Mouse (Mus musculus) left cerebral cortex, adult 9 months (tissue): ENCODE measurements around the gene Golga5.

ENCODE experiments used
- DNase-seq, 2 experiments: peaks; one replicate each; pipeline ENCODE4 v3.0.0; 2022; ENCODE audit warnings: low spot score in 2 of 2

Gene Golga5

DNA sequence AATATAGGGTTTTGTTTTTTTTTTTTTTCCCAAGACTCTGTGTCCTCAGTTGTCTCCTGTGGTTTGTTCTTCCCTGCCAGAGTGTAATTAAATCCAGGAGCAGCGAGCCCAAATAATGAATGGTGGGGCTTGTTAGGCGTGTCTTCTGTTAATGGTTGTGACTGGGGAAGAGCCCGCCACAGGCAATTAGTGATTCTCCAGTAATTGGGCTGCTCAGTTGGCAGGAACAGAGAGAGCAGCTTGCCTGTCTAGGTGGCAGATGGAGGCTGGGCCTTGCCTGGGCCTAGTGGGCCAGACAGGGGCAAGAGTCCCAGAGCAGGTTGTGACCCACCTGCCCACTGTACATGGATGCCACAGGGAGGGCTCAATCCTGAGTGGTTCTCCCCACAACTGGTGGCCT lies 42.4 kb downstream of the Golga5 start:
- peak in 1 of 2 experiments; percentile 32 for DNase-seq

DNA sequence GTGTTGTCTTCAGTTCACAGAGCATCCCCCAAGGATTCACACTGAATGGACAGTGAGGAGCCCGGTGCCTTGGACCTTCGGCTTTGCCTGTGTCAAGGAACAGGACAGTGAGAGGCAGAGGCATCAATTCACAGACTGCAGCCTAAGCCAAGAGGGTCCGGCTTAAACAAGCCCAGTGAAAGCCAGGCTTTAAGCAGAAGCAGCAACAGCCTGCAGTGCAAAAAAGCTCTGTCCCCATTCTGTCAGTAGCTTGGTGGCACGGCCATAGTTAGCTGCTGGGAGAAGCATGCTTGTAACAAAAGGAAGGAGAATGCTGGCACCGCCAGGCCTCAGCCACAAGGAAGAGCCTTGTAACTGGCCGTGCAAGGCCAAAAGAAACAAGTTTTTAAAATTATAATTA lies 45.2 kb downstream of the Golga5 start:
- no peak for DNase-seq

DNA sequence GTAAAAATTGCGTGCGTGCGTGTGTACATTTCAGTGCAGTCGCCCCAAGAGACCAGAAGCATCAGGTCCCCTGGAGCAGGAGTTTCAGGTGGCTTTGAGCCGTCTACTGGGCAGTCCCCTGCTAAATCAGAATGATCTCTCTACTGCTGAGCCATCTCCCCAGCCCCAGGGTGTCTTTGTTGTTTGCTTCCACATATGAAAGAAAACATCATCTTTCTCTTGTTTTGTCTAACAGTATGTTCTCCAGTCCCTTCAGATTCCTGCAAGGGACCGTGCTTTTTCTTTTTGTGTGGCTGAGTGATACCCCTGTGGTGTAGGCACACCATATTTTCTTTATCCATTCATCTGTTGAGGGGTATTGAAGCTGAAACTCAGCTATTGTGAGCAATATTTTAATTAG lies 45.8 kb downstream of the Golga5 start:
- no peak for DNase-seq

DNA sequence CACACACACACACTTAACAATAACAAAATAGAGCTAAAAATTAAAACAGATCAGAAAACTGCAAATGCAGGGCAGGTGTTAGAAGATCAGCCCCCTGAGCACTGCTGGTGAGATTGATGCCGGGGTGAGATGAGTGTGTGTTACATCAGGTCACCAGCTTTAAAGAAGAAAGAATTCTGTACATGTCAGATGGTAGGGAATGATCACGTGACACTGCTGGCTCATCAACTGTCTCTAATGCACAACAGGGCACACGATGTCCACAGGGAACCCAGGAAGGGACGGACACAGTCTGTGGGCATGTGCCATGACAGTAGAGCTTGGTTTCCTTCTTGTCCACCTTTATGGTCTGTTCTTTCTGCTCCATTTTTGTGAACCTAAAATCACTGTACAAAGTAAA lies 47.2 kb downstream of the Golga5 start:
- no peak for DNase-seq

DNA sequence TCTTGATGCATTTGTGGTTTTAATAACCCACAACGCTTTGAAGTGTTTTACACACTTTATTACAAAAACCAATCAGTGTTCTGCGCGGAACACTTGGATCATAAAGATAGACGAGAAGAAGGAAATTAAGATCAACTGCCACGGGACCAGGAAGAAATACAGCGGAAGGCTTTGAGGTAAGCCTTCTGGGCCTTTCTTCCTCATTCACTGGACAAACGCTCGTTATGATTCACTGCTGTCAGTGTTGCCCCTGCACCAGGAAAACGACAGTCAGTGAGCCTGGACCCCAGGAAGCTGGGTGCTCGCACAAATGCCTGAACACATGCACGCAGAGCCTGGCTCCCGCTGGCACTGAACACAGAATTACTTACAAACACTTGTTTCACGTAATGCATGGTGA lies 48.7 kb downstream of the Golga5 start:
- DNase-seq, result no peak

GRCm38 (mm10) chr12:102519929-102520720 lies 51.2 kb downstream of the Golga5 start:
- no peak for DNase-seq

DNA sequence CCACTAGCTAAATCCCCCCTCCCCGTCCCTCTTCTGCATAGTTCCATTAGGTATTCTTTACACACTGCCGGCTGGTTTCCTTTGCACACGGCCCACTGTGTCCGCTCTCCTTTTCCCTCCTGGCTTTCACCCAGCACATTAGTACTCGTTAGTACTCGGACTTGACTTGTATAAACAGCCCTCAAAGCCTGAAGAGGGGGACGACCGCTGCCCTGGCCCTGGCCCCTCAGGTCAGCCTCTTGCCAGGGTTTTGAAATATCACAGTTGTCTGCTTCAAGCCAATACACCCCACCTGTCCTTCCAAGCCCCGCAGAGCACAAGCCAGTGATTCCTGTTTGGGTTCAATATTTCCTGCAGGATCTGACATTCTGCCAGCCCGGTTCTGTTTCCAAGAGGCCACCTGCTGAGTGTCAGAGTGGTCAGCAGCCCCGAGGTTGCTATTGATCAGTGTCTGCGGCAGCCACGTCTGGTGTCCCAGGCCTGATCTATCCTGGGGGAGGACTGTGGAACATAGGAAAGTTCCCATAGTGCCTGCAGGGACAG lies 52.9 kb downstream of the Golga5 start:
- no peak for DNase-seq

DNA sequence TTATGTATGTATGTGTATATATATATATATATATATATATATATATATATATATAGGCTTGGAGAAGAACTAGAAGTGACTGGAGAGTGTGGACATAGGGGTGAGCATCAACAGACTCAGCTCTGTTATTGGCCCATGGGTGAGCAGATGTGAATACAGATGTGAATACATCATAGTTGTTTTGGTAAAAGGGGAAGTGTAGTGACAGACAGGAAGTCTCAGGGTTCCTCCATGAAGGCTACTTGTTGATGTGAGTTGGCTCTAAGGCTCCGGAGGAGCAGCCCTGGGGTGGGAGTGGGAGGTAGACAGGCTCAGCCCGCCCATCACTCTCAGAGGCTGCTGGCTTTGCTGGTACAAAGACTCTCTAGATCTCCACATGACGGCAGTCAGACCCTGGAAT lies 55.3 kb downstream of the Golga5 start:
- DNase-seq, result no peak

- no peak for DNase-seq
Observed at GRCm38 (mm10) chr12:102524760-102525159, 55.8 kb downstream of the Golga5 start.

DNA sequence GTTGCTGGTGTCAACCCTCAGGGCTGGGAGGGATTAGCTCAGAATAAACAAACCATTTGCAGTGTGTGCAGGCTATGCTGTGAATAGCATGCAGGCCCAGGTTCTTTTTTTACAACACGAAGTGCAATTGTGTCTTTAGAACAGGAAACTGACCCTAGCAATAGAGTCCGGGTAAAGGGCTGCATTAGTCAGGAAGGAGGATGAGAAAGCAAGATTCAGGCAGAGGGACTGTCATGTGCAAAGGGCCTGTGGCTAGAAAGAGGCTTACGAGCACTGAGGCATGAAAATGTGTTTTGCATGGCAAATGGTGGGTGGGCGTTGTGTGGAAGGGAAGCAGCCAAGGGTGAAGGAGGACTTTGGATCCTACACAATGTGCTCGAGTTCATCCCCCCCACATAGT lies 59.1 kb downstream of the Golga5 start:
- DNase-seq, result no peak

DNA sequence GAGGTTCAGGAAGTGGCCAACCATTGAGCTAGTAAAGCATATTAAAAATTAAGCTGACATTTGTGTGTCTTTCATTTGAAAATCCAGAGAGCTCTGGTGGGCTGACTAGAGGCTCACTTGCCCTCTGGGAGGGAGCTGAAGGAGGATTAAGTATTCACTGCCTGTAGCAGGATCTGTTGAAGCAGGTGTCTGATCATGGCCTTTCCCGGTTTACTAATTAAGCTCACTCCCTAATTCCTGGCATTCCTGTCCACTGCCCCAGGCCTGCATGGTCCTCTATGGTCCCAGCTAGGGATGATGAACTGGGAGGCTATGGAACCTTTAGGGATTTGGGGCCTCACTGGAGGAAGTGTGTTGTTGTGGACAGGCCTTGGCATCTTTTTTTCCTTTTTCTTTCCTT lies 66.9 kb downstream of the Golga5 start:
- DNase-seq, result no peak

GRCm38 (mm10) chr12:102540278-102540677 lies 71.3 kb downstream of the Golga5 start:
- no peak for DNase-seq

GRCm38 (mm10) chr12:102541168-102541567 lies 72.2 kb downstream of the Golga5 start:
- no peak for DNase-seq

GRCm38 (mm10) chr12:102545122-102545521 lies 76.2 kb downstream of the Golga5 start:
- no peak for DNase-seq
